Mouse (Mus musculus): Measurements from ENCODE around the gene Lgr6.

DNA sequence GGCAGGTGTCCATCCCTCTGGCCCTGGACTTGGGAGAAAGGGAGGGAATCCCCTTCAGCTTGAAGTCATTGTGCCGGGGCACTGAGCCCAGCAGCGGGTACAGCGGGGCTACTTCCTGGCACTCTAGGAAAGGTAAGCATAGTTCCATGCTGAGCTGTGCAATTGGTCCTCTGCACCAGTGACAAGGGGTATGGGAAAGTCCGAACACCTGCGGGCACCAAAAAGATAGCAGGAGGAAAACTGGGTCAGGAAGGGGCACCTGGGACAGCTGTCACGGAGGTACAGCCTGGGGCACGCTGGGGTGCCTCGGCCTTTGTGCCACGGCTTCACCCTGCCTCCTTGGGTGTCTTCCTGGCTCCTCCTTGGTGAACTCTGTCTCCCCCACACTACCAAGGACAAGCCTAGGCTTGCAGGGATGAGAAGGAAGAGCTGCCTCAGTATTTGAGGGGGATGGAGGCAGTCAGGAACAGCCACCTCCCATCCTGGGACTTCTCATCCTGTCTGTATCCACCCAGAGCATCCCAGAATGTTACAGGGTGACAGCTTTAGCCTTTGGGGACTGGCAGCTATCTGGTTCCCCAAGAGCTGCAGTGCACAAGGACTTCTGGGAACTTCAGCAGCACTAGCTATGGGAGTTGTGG, 24.6 kb upstream of the Lgr6 start:
- TF ChIP-seq CTCF (IDR thresholded peaks at IDR 0.05; ENCODE audit: insufficient read depth, low read depth, low read length) (no peak), POLR2A (IDR thresholded peaks at IDR 0.05; ENCODE audit: insufficient read depth, low read depth, low read length) (no peak)
